Mouse (Mus musculus) liver, postnatal 0 days (tissue): ENCODE data around the gene Zdhhc18. TPM values are rescaled to one million over a fixed set of nuclear protein-coding genes. Genes with fewer than 3 reads are reported as not detected.

Source experiments
- ATAC-seq: fragments of 200-750 bp; cut with Nextera tagmentation; 2 replicates; pipeline ENCODE4 v1.8.0; 2017; ENCODE audit warnings: mild to moderate bottlenecking, moderate library complexity
- DNase-seq: peaks from one replicate; pipeline ENCODE4 v3.0.0-alpha.2; 2016
- H3K27ac ChIP-seq: fragments of 300-500 bp; sonication (generic); 2 replicates; pipeline ENCODE4 v1.5.1; 2014; ENCODE audit warnings: antibody characterized with exemption, moderate library complexity, mild to moderate bottlenecking, low read depth
- H3K27me3 ChIP-seq: fragments of 300-500 bp; sonication (generic); 2 replicates; pipeline ENCODE4 v1.6.1; 2014; ENCODE audit warnings: low read length, control low read depth, mixed read lengths; ENCODE audit not compliant: insufficient read depth
- H3K36me3 ChIP-seq: fragments of 300-500 bp; sonication (generic); replicated peaks from 2 replicates; pipeline ENCODE4 v1.6.1; 2014; ENCODE audit warnings: mild to moderate bottlenecking, control low read depth, low read length, moderate library complexity, mixed read lengths; ENCODE audit not compliant: insufficient read depth
- H3K4me1 ChIP-seq: fragments of 300-500 bp; sonication (generic); 2 replicates; pipeline ENCODE4 v1.6.1; 2014; ENCODE audit warnings: antibody characterized with exemption, mild to moderate bottlenecking, control low read depth; ENCODE audit not compliant: insufficient read depth
- H3K4me2 ChIP-seq: fragments of 300-500 bp; sonication (generic); 2 replicates; pipeline ENCODE4 v1.6.1; 2014; ENCODE audit warnings: low read depth, mild to moderate bottlenecking, low read length, moderate library complexity, mixed read lengths
- H3K4me3 ChIP-seq: fragments of 300-500 bp; sonication (generic); 2 replicates; pipeline ENCODE4 v1.5.1; 2014; ENCODE audit warnings: low read depth, low read length
- H3K9ac ChIP-seq: fragments of 300-500 bp; sonication (generic); replicated peaks from 2 replicates; pipeline ENCODE4 v1.6.1; 2014; ENCODE audit warnings: mild to moderate bottlenecking, moderate library complexity
- H3K9me3 ChIP-seq: fragments of 300-500 bp; sonication (generic); 2 replicates; pipeline ENCODE4 v1.6.1; 2016; ENCODE audit warnings: mild to moderate bottlenecking, control low read depth, low read length, mixed read lengths
- CTCF ChIP-seq: sonication (generic); IDR thresholded peaks from 2 replicates; pipeline ENCODE4 v1.5.1; 2016; ENCODE audit warnings: antibody characterized with exemption, low read depth
- EP300 ChIP-seq: IDR thresholded peaks from 2 replicates; pipeline ENCODE4 v1.6.1; 2016; ENCODE audit warnings: antibody characterized with exemption, low read depth, mild to moderate bottlenecking
- WGBS: fragments of 180-500 bp; shearing (Covaris S2); extraction: QIAGEN DNeasy Blood & Tissue Kit; methylation state at CpG from one replicate; pipeline ENCODE4 v1.1.7; 2014; ENCODE audit not compliant: insufficient replicate concordance; 5-methylcytosine and 5-hydroxymethylcytosine counted together
- polyA plus RNA-seq: library from polyadenylated mRNA; unstranded; fragments of >200 nt; fragmentation: Nextera tagmentation; extraction: Ambion mirVana; gene quantifications from 2 replicates; pipeline ENCODE4 v1.2.1, GENCODE M21; 2015

Gene Zdhhc18
- polyA plus RNA-seq, 1 experiment from 2014 or later, result 2.6 TPM

DNA sequence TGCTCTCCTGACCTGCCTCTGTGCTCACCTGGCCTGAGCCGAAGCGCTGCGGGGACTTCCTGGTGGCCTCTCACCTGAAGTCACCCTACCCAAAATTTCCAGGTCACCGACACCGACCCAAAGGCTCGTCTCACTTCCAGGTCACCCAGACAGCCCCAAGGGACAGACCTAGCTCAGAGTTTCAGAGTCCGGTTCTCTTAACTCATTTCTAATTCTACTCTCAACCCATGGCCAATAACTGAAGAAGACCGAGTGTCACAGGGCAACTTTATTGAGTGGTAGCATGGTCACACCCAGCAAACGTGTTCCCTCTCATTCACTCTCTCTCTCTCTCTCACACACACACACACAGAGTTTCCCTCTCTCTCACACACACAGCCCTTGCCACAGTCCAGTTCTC lies 49.6 kb downstream of the Zdhhc18 start:
- Histone ChIP-seq H3K36me3 (peaks cover 10% of the 10 kb centered on the region), H3K9me3 (no peaks in the 10 kb centered on the region), H3K27ac (no peak overlapping the region), H3K27me3 (peaks cover 22% of the 10 kb centered on the region), H3K4me2 (peak overlapping the region; percentile 81), H3K4me1 (peaks cover 18% of the 10 kb centered on the region), H3K4me3 (peak overlapping the region; percentile 54), H3K9ac (no peak overlapping the region; the same call in 1 of the 2 replicates)
- WGBS, result 10% methylated on average over 9 of the region's 9 CpGs
- DNase-seq, result no peak
- ATAC-seq, result no peak
- no peak for TF ChIP-seq CTCF
- TF ChIP-seq EP300, result no peak

GRCm38 (mm10) chr4:133599571-133600073 lies 50.3 kb downstream of the Zdhhc18 start:
- Histone ChIP-seq H3K36me3 (peaks cover 8% of the 10 kb centered on the region), H3K9ac (peak overlapping the region; percentile 41), H3K4me3 (peak overlapping the region; percentile 54), H3K9me3 (no peaks in the 10 kb centered on the region), H3K27ac (no peak overlapping the region), H3K27me3 (peaks cover 22% of the 10 kb centered on the region), H3K4me2 (peak overlapping the region; percentile 81), H3K4me1 (peaks cover 18% of the 10 kb centered on the region)
- peak; percentile 95 for ATAC-seq
- peak; percentile 89 for DNase-seq
- WGBS, result under 1% methylated on average over 46 of the region's 50 CpGs
- no peak for TF ChIP-seq EP300
- TF ChIP-seq CTCF, result peak; percentile 8; the same call in 1 of the 2 replicates

DNA sequence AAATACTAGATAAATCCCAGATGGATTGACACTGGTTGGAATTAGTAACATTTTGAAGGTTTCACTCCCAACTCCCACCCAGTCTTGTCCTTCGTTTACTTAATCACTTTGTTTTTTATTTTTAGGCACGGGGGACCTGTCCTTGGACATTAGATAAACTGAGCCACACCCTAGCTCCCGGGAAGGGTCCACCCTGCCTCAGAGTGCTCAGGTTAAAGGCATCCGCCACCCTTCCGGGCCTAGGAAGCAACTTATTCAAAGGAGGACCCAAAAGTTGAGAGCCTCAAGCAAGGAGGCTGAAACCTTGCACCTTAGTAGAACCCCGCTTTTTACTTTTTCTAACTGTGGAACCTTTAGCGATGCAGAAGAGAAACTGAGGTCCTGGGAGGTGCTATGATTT lies 50.8 kb downstream of the Zdhhc18 start:
- ATAC-seq (no peak), DNase-seq (no peak)
- 16% methylated on average over 7 of the region's 7 CpGs for WGBS
- TF ChIP-seq EP300 (no peak), CTCF (no peak)
- Histone ChIP-seq H3K9ac (peak overlapping the region; percentile 41), H3K9me3 (no peaks in the 10 kb centered on the region), H3K4me2 (peak overlapping the region; percentile 81), H3K4me1 (peaks cover 18% of the 10 kb centered on the region), H3K27me3 (peaks cover 22% of the 10 kb centered on the region), H3K4me3 (peak overlapping the region; percentile 54), H3K36me3 (peaks cover 6% of the 10 kb centered on the region), H3K27ac (no peak overlapping the region)

DNA sequence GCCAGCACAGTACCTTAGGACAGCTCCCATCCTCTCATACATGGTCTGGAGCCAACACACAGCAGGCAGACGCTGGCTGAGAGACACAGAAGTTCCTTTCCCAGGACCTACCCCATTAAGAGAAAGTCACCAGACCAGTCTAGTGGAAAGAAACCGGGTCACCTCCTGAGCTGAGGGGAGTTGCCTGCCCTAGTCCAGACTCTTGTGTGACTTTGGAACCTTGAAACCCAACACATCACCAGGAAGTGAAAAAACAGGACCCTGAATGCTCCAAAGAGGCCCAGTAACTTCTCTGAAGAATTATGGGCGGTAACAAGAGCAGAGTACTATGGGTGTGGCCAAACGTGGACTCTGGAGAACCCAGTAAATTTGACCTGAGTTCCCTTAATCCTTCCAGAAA lies 51.3 kb downstream of the Zdhhc18 start:
- no peak for DNase-seq
- Histone ChIP-seq H3K9ac (no peak overlapping the region), H3K4me2 (peak overlapping the region; percentile 81), H3K27me3 (peaks cover 22% of the 10 kb centered on the region), H3K36me3 (peaks cover under 1% of the 10 kb centered on the region; the same call in 1 of the 2 replicates), H3K9me3 (no peaks in the 10 kb centered on the region), H3K4me1 (peaks cover 18% of the 10 kb centered on the region), H3K4me3 (no peak overlapping the region), H3K27ac (no peak overlapping the region)
- 34% methylated on average over 4 of the region's 4 CpGs for WGBS
- no peak for TF ChIP-seq EP300
- TF ChIP-seq CTCF, result no peak
- no peak for ATAC-seq

GRCm38 (mm10) chr4:133596084-133596483 lies 53.9 kb downstream of the Zdhhc18 start:
- Histone ChIP-seq H3K36me3 (peaks cover 7% of the 10 kb centered on the region; the same call in 1 of the 2 replicates), H3K4me1 (peaks cover 13% of the 10 kb centered on the region), H3K4me3 (no peak overlapping the region), H3K9me3 (no peaks in the 10 kb centered on the region), H3K27me3 (peaks cover 9% of the 10 kb centered on the region), H3K4me2 (no peak overlapping the region), H3K9ac (no peak overlapping the region), H3K27ac (no peak overlapping the region)
- no peak for TF ChIP-seq CTCF
- ATAC-seq (no peak), DNase-seq (no peak)
- WGBS, result 59% methylated on average over 6 of the region's 6 CpGs

DNA sequence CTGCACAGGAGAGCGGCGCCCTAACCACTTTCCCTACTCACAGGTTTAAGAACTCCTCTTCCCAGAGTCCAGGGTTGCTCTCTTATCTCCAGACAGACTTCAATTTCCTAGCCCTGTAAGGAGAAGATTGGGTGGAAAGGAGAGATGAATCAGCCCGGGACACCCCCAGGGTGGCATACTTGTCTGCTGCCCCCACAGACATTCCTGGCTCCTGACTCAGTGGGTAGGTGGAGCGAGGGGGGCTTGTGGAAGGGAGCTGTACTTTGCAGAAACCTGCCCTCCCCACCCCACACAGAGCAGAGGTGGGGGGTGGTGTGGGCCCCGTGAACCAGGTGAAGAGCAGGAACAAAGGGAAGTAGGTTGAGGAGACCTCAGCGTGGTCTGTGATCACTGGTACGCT lies 54.4 kb downstream of the Zdhhc18 start:
- Histone ChIP-seq H3K27me3 (peaks cover 9% of the 10 kb centered on the region), H3K9me3 (no peaks in the 10 kb centered on the region), H3K27ac (no peak overlapping the region), H3K4me1 (peaks cover 13% of the 10 kb centered on the region), H3K9ac (no peak overlapping the region), H3K4me2 (no peak overlapping the region), H3K36me3 (peaks cover 12% of the 10 kb centered on the region), H3K4me3 (no peak overlapping the region)
- DNase-seq, result no peak
- 47% methylated on average over 7 of the region's 7 CpGs for WGBS
- no peak for ATAC-seq
- no peak for TF ChIP-seq CTCF
- no peak for TF ChIP-seq EP300
